ENCODE assay signal across 10 mouse cellular contexts in the genomic region with DNA sequence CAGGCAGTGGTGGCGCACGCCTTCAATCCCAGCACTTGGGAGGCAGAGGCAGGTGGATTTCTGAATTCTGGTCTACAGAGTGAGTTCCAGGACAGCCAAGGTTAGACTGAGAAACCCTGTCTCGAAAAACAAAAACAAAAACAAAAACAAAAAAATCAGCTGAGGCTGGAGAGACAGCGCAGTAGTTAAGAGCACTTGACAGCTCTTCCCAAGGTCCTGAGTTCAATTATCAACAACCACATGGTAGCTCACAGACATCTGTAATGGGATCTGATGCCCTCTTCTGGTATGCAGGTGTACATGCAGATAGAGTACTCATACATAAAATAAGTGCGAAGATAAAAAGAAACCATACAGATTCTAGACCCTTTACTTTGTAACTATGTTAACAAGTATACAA. TPM values are rescaled to one million over a fixed set of nuclear protein-coding genes. Genes with fewer than 3 reads are reported as not detected.
DNase-seq lines count a peak whose midpoint lies in the region; ATAC-seq and TF ChIP-seq lines count a peak whose summit lies in the region.
"Had no signal": no experiment of that assay in that cellular context is flagged by ENCODE, and none has a peak within 500 bp of the region (broad histone marks: within the 10 kb centered on the region; RNA-seq: fewer than 3 reads in every experiment).

No protein-coding gene starts in this region.

- H3K4me2 ChIP-seq in hindbrain, postnatal 0 days (ENCODE audit: low read depth, low read length): no peak overlapping the region
- H3K4me2 ChIP-seq in hindbrain, embryonic 14.5 days (replicated peaks): no peak overlapping the region
- H3K4me2 ChIP-seq in liver, embryonic 14.5 days (ENCODE audit: low read depth): peak overlapping the region; percentile 86
- H3K4me2 ChIP-seq: neural tube, embryonic 13.5 days had no signal

- ATAC-seq in hindbrain, postnatal 0 days: no peak
- no peak for ATAC-seq in hindbrain, embryonic 14.5 days (ENCODE audit: low FRiP score)
- no peak for ATAC-seq in liver, embryonic 14.5 days (ENCODE audit: insufficient read depth)

- no peak overlapping the region for H3K4me3 ChIP-seq in hindbrain, postnatal 0 days (ENCODE audit: low read length)
- no peak overlapping the region for H3K4me3 ChIP-seq in hindbrain, embryonic 14.5 days (replicated peaks; ENCODE audit: low read length)
- H3K4me3 ChIP-seq in liver, embryonic 14.5 days (ENCODE audit: insufficient read depth in 1 of 2, low read depth in 2 of 2, low read length in 2 of 2): no peak overlapping the region

- H3K36me3 ChIP-seq in hindbrain, postnatal 0 days (ENCODE audit: insufficient read depth, low read length): peaks cover 25% of the 10 kb centered on the region; the same call in 1 of the 2 replicates
- peaks cover 32% of the 10 kb centered on the region for H3K36me3 ChIP-seq in hindbrain, embryonic 14.5 days (replicated peaks; ENCODE audit: control insufficient read depth, insufficient read depth)
- H3K36me3 ChIP-seq in liver, embryonic 14.5 days (replicated peaks; ENCODE audit: control insufficient read depth, insufficient read depth, low read depth): peaks cover 34% of the 10 kb centered on the region

- TF ChIP-seq CTCF in hindbrain, postnatal 0 days (IDR thresholded peaks at IDR 0.05; ENCODE audit: low read depth): peak; percentile 28; the same call in 1 of the 2 replicates
- peak; percentile 62 for TF ChIP-seq CTCF in liver, embryonic 14.5 days (IDR thresholded peaks at IDR 0.05; ENCODE audit: low read depth)

- H3K27ac ChIP-seq in hindbrain, postnatal 0 days: no peak overlapping the region
- no peak overlapping the region for H3K27ac ChIP-seq in hindbrain, embryonic 14.5 days
- H3K27ac ChIP-seq in liver, embryonic 14.5 days: no peak overlapping the region

- no peak for DNase-seq in hindbrain, postnatal 0 days (ENCODE audit: low spot score)
- DNase-seq in hindbrain, embryonic 14.5 days (ENCODE audit: low spot score): no peak
- peak; percentile 41 for DNase-seq in CD4-positive helper T cell, adult 2 months (ENCODE audit: low read depth, low spot score)
- DNase-seq in R1 (ENCODE audit: low read depth, low spot score): peak; percentile 79
- no peak for DNase-seq in liver, embryonic 14.5 days (ENCODE audit: low read depth in 3 of 3, low spot score in 3 of 3)
- DNase-seq in thymus, postnatal 4 days: no peak
- no peak for DNase-seq in spleen, postnatal 36 days (ENCODE audit: low spot score in 2 of 2)
- DNase-seq in right cerebral cortex, postnatal 4 days: no peak

- H3K9me3 ChIP-seq in hindbrain, postnatal 0 days (ENCODE audit: low read length): no peaks in the 10 kb centered on the region
- H3K9me3 ChIP-seq in hindbrain, embryonic 14.5 days (ENCODE audit: control insufficient read depth, low read length): no peaks in the 10 kb centered on the region
- H3K9me3 ChIP-seq in liver, embryonic 14.5 days (ENCODE audit: control insufficient read depth, low read length): no peaks in the 10 kb centered on the region
- H3K9me3 ChIP-seq: megakaryocyte, embryonic 14.5 days; neural tube, embryonic 13.5 days had no signal

- no peak overlapping the region for H3K9ac ChIP-seq in hindbrain, postnatal 0 days (replicated peaks; ENCODE audit: low read length)
- no peak overlapping the region for H3K9ac ChIP-seq in hindbrain, embryonic 14.5 days
- H3K9ac ChIP-seq in liver, embryonic 14.5 days (replicated peaks): no peak overlapping the region; the same call in 1 of the 2 replicates
- H3K9ac ChIP-seq: neural tube, embryonic 13.5 days had no signal

- 82% methylated on average over 5 of the region's 5 CpGs for WGBS in hindbrain, postnatal 0 days
- WGBS in hindbrain, embryonic 14.5 days: 81% methylated on average over 5 of the region's 5 CpGs
- 64% methylated on average over 5 of the region's 5 CpGs for WGBS in liver, embryonic 14.5 days (ENCODE audit: insufficient replicate concordance)

- H3K27me3 ChIP-seq in hindbrain, postnatal 0 days (ENCODE audit: insufficient read depth, low read length): no peaks in the 10 kb centered on the region
- H3K27me3 ChIP-seq in hindbrain, embryonic 14.5 days (ENCODE audit: control insufficient read depth, insufficient read depth, low read length): no peaks in the 10 kb centered on the region
- H3K27me3 ChIP-seq in liver, embryonic 14.5 days (ENCODE audit: control insufficient read depth, insufficient read depth, low read length): no peaks in the 10 kb centered on the region; the same call in 1 of the 2 replicates
- H3K27me3 ChIP-seq: neural tube, embryonic 13.5 days had no signal

- TF ChIP-seq EP300 in liver, embryonic 14.5 days (IDR thresholded peaks at IDR 0.05; ENCODE audit: low read depth): no peak

- peaks cover 12% of the 10 kb centered on the region for H3K4me1 ChIP-seq in hindbrain, postnatal 0 days (ENCODE audit: insufficient read depth, low read length)
- peaks cover 9% of the 10 kb centered on the region for H3K4me1 ChIP-seq in hindbrain, embryonic 14.5 days (replicated peaks; ENCODE audit: control insufficient read depth, insufficient read depth, low read length)
- peaks cover 8 to 16% of the 10 kb centered on the region in 2 experiments for H3K4me1 ChIP-seq in liver, embryonic 14.5 days (replicated peaks; ENCODE audit: control insufficient read depth in 2 of 2, insufficient read depth in 2 of 2, low read length in 1 of 2)

RNA-seq across cellular contexts. Expression of a gene that starts 0.6 kb away (rescaled TPM):
- total RNA-seq in hindbrain, postnatal 0 days (2014; rRNA removed): 765 and 914 TPM in 2 replicates
- polyA plus RNA-seq in hindbrain, postnatal 0 days (2015; fragmentation: Nextera tagmentation; extraction: Ambion mirVana): 297 and 312 TPM in 2 replicates
- 264 and 303 TPM in 2 replicates for polyA plus RNA-seq in hindbrain, embryonic 14.5 days (2014; fragmentation: Nextera tagmentation; extraction: Ambion mirVana)
- 457 and 805 TPM in 2 replicates for polyA plus RNA-seq in liver, embryonic 14.5 days (2012; rRNA removed)
- polyA plus RNA-seq in liver, embryonic 14.5 days (2014; fragmentation: Nextera tagmentation; extraction: Ambion mirVana): 325 and 341 TPM in 2 replicates

RNA-seq across cellular contexts. Expression of a gene that starts 32.3 kb away (rescaled TPM):
- total RNA-seq in hindbrain, postnatal 0 days (2014; rRNA removed): 20.9 and 26.5 TPM in 2 replicates
- polyA plus RNA-seq in hindbrain, postnatal 0 days (2015; fragmentation: Nextera tagmentation; extraction: Ambion mirVana): 19.7 and 19.8 TPM in 2 replicates
- polyA plus RNA-seq in hindbrain, embryonic 14.5 days (2014; fragmentation: Nextera tagmentation; extraction: Ambion mirVana): 31.1 and 33.3 TPM in 2 replicates
- 9.7 and 16.2 TPM in 2 replicates for polyA plus RNA-seq in liver, embryonic 14.5 days (2012; rRNA removed)
- polyA plus RNA-seq in liver, embryonic 14.5 days (2014; fragmentation: Nextera tagmentation; extraction: Ambion mirVana): 29.0 and 30.0 TPM in 2 replicates

Comparison
In these comparisons a context has a peak if more than half of its experiments do, and no peak if none do; other contexts are left out.
1. DNase-seq: peak in CD4-positive helper T cell, adult 2 months (single experiment) and R1 (single experiment); none in hindbrain, postnatal 0 days (single experiment), hindbrain, embryonic 14.5 days (single experiment), liver, embryonic 14.5 days (0 of 3), thymus, postnatal 4 days (single experiment), spleen, postnatal 36 days (0 of 2) and right cerebral cortex, postnatal 4 days (single experiment).